Mouse (Mus musculus) erythroblast, embryonic 14.5 days (primary cell): ENCODE data around the gene Dock7. TPM values are rescaled to one million over a fixed set of nuclear protein-coding genes. Genes with fewer than 3 reads are reported as not detected.

ENCODE experiments used
- H3K27me3 ChIP-seq: 2 replicates; pipeline ENCODE4 v1.6.1; 2012; ENCODE audit warnings: inconsistent platforms; ENCODE audit not compliant: control insufficient read depth
- H3K36me3 ChIP-seq: 2 replicates; pipeline ENCODE4 v1.6.1; 2012; ENCODE audit warnings: mild to moderate bottlenecking, inconsistent platforms; ENCODE audit not compliant: control insufficient read depth
- H3K4me1 ChIP-seq: 2 replicates; pipeline ENCODE4 v1.6.1; 2012; ENCODE audit warnings: inconsistent platforms; ENCODE audit not compliant: control insufficient read depth
- H3K4me3 ChIP-seq: replicated peaks from 2 replicates; pipeline ENCODE3; 2012; ENCODE audit warnings: moderate library complexity, mild to moderate bottlenecking, inconsistent platforms
- H3K9me3 ChIP-seq: 2 replicates; pipeline ENCODE4 v1.6.1; 2012; ENCODE audit warnings: low read length, inconsistent platforms, mixed read lengths; ENCODE audit not compliant: control insufficient read depth
- GATA1 ChIP-seq: IDR thresholded peaks from 2 replicates; pipeline ENCODE4 v1.6.1; 2012; ENCODE audit warnings: low read length, inconsistent platforms, mixed read lengths
- TAL1 ChIP-seq: IDR thresholded peaks from 3 replicates; pipeline ENCODE4 v1.6.1; 2012; ENCODE audit warnings: low read length, inconsistent platforms, mixed read lengths
- polyA plus RNA-seq: library from polyadenylated mRNA; stranded (reverse); fragments of >175 nt; gene quantifications from 2 replicates; pipeline ENCODE4 v1.2.3, GENCODE M21; 2012

Dock7 gene
- polyA plus RNA-seq, 1 experiment, result 0.07 TPM

DNA sequence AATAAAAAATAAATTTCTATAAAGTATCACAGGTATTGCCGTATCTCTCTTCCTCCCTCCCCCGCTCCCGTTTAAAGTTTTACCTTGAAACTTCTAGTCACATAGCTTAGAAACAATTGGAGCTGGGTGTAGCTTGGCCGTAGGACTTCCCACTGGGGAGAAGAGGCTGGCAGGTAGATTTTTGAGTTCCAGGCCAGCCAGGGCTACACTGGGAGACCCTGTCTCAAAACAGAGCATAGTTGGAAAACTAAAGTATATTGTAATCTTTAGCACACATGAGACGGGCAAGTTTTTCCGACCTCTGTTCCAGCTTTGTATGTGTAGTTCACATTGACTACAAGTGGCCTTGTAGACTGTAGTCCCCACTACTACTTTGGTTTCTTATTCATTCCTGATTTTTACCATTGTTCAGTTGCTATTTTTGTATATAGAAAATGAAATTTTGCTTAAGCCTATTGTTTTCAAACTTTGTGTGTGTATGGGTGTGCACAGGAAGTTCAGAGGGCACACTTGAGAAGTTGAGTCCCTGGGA, 195.4 kb downstream of the Dock7 start:
- Histone ChIP-seq H3K36me3 (peaks cover 35% of the 10 kb centered on the region), H3K27me3 (no peaks in the 10 kb centered on the region), H3K9me3 (no peaks in the 10 kb centered on the region), H3K4me3 (peak overlapping the region; percentile 97), H3K4me1 (peaks cover 25% of the 10 kb centered on the region)
- TF ChIP-seq GATA1 (no peak), TAL1 (no peak)

DNA sequence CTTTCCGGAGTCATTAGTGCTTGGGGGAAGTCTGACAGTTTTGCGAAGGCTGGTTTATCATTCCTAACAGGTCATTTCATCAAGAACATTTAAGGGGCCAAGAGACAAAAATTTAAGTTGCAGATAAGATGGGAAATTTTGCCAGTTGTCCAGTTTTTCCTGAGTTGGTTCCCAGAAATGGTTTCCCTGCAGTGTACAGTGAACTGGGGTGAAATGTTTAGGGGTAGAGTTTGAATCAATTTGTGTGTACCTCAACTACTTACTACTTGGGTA, 195.9 kb downstream of the Dock7 start:
- Histone ChIP-seq H3K27me3 (no peaks in the 10 kb centered on the region), H3K9me3 (no peaks in the 10 kb centered on the region), H3K36me3 (peaks cover 30% of the 10 kb centered on the region), H3K4me1 (peaks cover 25% of the 10 kb centered on the region), H3K4me3 (peak overlapping the region; percentile 97)
- TF ChIP-seq GATA1 (no peak), TAL1 (no peak)

DNA sequence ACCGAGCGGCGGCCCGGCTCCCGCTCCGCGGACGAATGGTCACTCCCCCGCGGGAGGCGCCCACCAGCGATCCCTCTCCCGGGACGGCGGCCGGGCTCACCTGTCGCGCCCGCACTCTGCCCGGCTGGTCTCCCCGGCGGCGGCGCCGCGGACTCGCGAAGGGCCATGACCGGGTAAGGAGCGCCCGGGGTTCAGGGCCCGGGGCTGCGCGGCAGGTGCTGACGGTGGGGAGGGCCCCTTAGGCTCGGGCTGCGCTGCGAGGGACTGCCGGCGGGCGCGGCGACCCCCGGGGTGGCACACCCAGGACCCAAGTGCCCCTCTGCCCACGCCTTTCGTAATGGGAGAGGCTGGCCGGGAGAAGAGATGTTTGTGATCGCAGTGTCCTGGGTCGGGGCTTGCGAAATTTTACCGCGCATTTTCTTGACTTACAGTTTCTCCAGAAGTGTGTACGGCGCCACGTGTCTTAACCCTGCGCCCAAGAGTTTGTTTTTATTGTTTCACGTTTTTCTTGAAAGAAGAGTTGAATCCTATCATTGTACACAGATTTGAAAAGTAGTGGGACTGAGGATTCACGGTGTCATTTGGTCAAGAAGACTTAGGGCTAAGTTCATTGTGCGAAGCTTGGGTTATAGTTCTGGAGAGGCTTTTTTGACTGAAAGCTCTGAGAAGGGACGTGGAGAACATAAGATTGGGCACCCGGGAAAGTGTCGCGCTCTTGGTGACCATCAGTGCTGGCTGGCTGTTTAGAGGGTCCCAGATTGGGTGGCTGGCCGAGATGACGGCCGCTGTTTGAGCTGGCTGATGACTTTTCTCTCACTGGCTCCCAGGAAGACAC, 196.4 kb downstream of the Dock7 start:
- Histone ChIP-seq H3K4me3 (peak overlapping the region; percentile 97), H3K36me3 (peaks cover 25% of the 10 kb centered on the region), H3K27me3 (no peaks in the 10 kb centered on the region), H3K9me3 (no peaks in the 10 kb centered on the region), H3K4me1 (peaks cover 25% of the 10 kb centered on the region)
- TF ChIP-seq TAL1 (no peak), GATA1 (no peak)

DNA sequence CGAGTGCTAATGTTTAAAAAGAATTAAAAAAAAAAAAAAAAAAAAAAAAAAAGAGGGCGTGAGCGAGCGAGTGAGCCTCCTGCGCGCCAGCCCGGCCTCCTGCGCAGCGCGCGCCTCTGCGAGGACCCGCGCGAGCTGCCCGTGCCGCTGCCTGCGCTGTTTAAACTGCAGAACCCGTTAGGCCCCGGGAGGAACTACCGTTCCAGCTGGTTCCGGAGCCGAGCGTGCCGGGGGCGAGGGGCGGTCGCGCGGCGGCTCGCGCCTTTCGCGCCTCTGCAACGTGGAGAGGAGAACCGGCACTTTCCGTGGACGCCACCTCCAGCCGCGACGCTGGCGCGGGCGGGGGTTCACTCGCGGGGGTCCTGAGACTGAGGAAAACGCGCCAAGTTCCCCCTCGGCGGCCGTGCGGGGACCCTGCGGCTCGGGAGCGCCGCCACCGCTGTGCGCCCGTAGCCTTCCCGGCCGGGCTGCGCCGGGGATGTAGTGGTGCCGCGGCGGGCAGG, 197.1 kb downstream of the Dock7 start, which contains the start of gene Usp1:
TSS of gene Usp1 (plus strand) at position 243 of the 503 bp plus-strand sequence.
- Histone ChIP-seq H3K4me3 (peak within 1 kb of the TSS; percentile 97), H3K27me3 (no peaks in the 10 kb centered on the region), H3K9me3 (no peaks in the 10 kb centered on the region), H3K4me1 (peaks cover 25% of the 10 kb centered on the region), H3K36me3 (peaks cover 18% of the 10 kb centered on the region)
- TF ChIP-seq TAL1 (no peak), GATA1 (no peak)

DNA sequence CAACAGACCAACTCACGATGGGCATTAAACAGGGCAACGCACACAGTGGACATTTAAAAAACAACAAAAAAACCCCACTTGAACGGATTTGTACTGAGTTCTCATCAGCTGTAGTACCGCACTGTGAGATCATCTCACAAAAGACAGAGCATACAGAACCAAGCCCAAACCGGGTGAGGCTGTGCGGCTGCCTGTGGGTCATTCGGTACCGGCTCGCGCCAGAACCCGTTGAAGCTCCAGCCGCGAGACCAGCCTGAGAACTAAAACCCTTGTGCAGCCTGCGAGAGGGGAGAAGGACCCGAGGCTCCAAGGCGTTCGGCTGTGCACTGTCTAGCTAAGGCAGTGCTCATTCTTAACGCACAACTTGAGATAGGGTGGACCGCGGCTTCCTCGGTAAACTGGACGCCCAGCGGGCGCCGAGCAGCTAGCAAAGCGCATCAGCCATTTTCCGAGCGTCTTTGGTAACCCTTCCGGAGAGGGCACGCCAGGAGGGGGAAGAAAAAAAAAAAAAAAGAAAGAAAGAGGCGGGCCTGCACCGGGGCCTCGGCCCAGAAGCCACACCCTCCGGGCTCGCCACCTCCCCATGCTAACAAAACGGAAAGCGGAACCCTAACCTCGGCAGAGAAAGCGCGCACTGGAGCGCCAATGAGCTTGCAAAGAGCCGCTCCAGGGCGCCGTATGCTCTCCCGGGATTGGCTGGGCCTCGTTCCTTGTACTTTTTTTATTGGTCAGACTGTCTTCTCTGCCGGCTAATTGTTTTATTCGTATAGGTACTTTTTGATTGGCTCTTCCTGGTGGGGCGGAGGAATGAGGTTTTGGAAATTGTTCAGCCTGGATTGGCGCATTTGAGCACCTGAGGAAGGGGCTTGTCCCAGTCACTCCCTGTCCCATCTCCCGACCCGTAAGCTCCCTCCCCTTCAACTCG, 197.8 kb downstream of the Dock7 start:
- Histone ChIP-seq H3K27me3 (no peaks in the 10 kb centered on the region), H3K4me3 (peak overlapping the region; percentile 97), H3K9me3 (no peaks in the 10 kb centered on the region), H3K36me3 (peaks cover 11% of the 10 kb centered on the region), H3K4me1 (peaks cover 25% of the 10 kb centered on the region)
- TF ChIP-seq TAL1 (no peak), GATA1 (no peak)

DNA sequence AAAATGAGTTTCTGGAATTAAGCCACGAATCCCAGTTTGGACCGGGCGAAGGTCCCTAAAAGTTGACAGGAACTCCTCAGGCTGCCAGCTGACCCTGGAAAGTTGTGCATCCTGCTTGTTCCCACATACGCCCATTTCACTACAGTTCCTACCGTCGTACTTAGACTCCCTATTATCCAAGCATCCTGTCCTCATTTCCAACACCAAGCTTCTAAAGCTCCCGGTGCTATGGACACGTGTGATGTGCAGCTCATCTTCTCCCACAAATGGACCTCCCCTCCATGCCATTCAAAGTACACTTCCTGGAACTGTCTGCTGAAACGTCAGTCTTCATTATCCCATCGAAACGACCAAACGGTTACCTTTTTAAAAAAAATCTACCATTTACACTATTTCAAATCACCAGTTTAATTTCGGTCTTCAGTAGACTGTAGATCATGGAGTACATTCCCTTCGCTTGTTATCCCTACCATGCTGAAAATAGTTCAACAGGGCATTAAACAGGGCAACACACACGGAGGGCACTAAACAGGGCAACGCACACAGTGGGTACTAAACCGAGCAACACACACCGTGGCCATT, 198.6 kb downstream of the Dock7 start:
- Histone ChIP-seq H3K27me3 (no peaks in the 10 kb centered on the region), H3K4me3 (peak overlapping the region; percentile 97), H3K4me1 (peaks cover 25% of the 10 kb centered on the region), H3K36me3 (peaks cover 9% of the 10 kb centered on the region), H3K9me3 (no peaks in the 10 kb centered on the region)
- TF ChIP-seq GATA1 (no peak), TAL1 (no peak)

DNA sequence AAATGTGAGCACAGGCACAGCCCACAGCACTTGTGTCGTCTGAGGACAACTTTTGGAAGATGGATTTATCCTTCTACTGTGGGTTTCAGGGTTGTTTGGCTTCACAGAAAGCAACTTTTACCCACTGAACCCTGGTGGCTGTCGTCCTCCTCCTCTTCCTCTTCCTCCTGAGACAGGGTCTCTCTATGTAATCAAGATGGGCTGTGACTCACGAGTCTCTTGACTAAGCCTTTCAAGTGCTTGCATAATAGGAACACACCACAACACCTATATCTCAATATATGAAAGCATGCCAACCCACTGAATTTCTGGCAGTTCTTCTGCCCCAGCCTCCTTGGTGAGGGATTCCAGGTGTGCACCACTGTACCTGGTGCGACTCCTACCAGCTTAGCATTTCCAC, 199.8 kb downstream of the Dock7 start:
- peaks cover 19% of the 10 kb centered on the region for H3K4me1 ChIP-seq
- no peaks in the 10 kb centered on the region for H3K27me3 ChIP-seq
- no peak for TF ChIP-seq GATA1
- TF ChIP-seq TAL1, result no peak
- H3K36me3 ChIP-seq, result peaks cover 4% of the 10 kb centered on the region
- no peak overlapping the region for H3K4me3 ChIP-seq
- H3K9me3 ChIP-seq, result no peaks in the 10 kb centered on the region

DNA sequence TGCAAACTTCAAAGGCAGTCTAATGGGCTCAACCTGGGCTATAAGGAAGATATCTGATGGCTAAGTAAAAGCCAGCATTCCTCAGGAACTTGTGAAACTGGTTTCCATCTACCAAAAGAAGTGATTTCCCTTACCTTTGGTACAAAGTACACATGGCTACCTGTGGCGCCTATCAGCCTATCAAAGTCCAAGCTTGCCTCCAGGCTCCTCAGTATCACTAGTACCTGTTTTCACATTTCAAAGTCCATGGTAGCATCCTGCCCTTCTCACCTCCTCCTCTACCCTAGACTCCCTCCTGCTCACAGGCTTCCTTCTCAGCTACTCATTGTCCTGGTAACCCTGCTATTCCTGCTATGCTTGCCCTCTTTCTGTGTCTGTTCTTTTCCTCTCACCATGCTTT, 202.5 kb downstream of the Dock7 start:
- Histone ChIP-seq H3K9me3 (no peaks in the 10 kb centered on the region), H3K4me1 (peaks cover 11% of the 10 kb centered on the region), H3K36me3 (no peaks in the 10 kb centered on the region), H3K4me3 (no peak overlapping the region), H3K27me3 (0 out of 2 replicates have a peak, but pooled peaks cover 2% of the 10 kb centered on the region)
- TF ChIP-seq GATA1 (no peak), TAL1 (no peak)

DNA sequence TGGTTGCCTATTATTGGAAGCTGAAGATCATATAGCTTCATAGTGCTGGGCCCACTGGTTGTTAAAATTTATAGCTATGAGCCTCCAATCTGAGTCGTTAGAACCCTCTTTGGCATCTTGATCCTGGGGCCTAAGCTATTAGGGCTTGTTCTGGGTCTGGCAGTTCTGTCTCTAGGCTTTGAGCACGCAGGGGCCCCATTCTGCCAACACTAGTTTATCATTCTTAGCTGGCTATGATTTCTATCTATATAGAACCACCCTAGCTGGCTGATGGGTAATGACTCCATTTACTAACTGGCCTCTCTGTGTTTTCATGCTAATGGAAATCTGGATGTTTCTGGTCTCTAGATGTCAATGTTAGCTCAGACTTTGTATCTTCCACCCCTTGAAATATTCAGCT, 203.0 kb downstream of the Dock7 start:
- H3K36me3 ChIP-seq, result no peaks in the 10 kb centered on the region
- H3K4me1 ChIP-seq, result peaks cover 10% of the 10 kb centered on the region
- no peak overlapping the region for H3K4me3 ChIP-seq
- TF ChIP-seq GATA1, result no peak
- TF ChIP-seq TAL1, result no peak
- no peaks in the 10 kb centered on the region for H3K9me3 ChIP-seq
- 0 out of 2 replicates have a peak, but pooled peaks cover 2% of the 10 kb centered on the region for H3K27me3 ChIP-seq
